Mouse (Mus musculus): ENCODE measurements at regions not wholly inside any gene's neighbourhood (a gene's known extent, or its start where the extent isn't known, plus 50 kb on each side); places are given as distances from the start of the nearest gene placed in this dataset.

- no peaks in the 10 kb centered on the region for H3K27me3 ChIP-seq
- no peak overlapping the region for H3K4me3 ChIP-seq
- no peak overlapping the region for H3K27ac ChIP-seq (replicated peaks)
- H3K9me3 ChIP-seq: no peaks in the 10 kb centered on the region
- H3K36me3 ChIP-seq: no peaks in the 10 kb centered on the region
- no peak overlapping the region for H3K9ac ChIP-seq (replicated peaks)
- H3K4me1 ChIP-seq: no peaks in the 10 kb centered on the region
- WGBS: 73% methylated on average over 5 of the region's 5 CpGs
- no peak for ATAC-seq (replicated peaks)
- no peak overlapping the region for H3K4me2 ChIP-seq (replicated peaks)
These were observed 222.7 kb upstream of the Pappa start for GRCm38 (mm10) chr4:64901091-64901845.

- Histone ChIP-seq H3K4me2 (replicated peaks) (no peak overlapping the region), H3K36me3 (no peaks in the 10 kb centered on the region), H3K9me3 (no peaks in the 10 kb centered on the region), H3K4me1 (no peaks in the 10 kb centered on the region), H3K27ac (replicated peaks) (no peak overlapping the region), H3K27me3 (no peaks in the 10 kb centered on the region), H3K4me3 (no peak overlapping the region), H3K9ac (replicated peaks) (no peak overlapping the region)
- no peak for ATAC-seq (replicated peaks)
These were observed 200.2 kb upstream of the Pappa start for GRCm38 (mm10) chr4:64923751-64924150.

GRCm38 (mm10) chr4:64928553-64928952, 195.4 kb upstream of the Pappa start:
- Histone ChIP-seq H3K9ac (replicated peaks) (no peak overlapping the region), H3K9me3 (no peaks in the 10 kb centered on the region), H3K4me2 (replicated peaks) (no peak overlapping the region), H3K27ac (replicated peaks) (no peak overlapping the region), H3K36me3 (no peaks in the 10 kb centered on the region), H3K27me3 (no peaks in the 10 kb centered on the region), H3K4me1 (no peaks in the 10 kb centered on the region), H3K4me3 (no peak overlapping the region)
- 58% methylated on average over 2 of the region's 2 CpGs for WGBS
- no peak for ATAC-seq (replicated peaks)

GRCm38 (mm10) chr4:64945547-64945946, 178.4 kb upstream of the Pappa start:
- no peak overlapping the region for H3K9ac ChIP-seq (replicated peaks)
- H3K36me3 ChIP-seq: no peaks in the 10 kb centered on the region
- ATAC-seq (replicated peaks): no peak
- H3K9me3 ChIP-seq: no peaks in the 10 kb centered on the region
- no peaks in the 10 kb centered on the region for H3K4me1 ChIP-seq
- no peak overlapping the region for H3K4me2 ChIP-seq (replicated peaks)
- H3K27ac ChIP-seq (replicated peaks): no peak overlapping the region
- H3K27me3 ChIP-seq: no peaks in the 10 kb centered on the region
- H3K4me3 ChIP-seq: no peak overlapping the region

GRCm38 (mm10) chr4:64952651-64953050, 171.3 kb upstream of the Pappa start:
- no peak for ATAC-seq (replicated peaks)
- no peak overlapping the region for H3K4me3 ChIP-seq

GRCm38 (mm10) chr4:64958843-64959242, 165.1 kb upstream of the Pappa start:
- no peaks in the 10 kb centered on the region for H3K27me3 ChIP-seq
- H3K9me3 ChIP-seq: no peaks in the 10 kb centered on the region
- H3K27ac ChIP-seq (replicated peaks): no peak overlapping the region
- H3K4me3 ChIP-seq: no peak overlapping the region
- H3K36me3 ChIP-seq: no peaks in the 10 kb centered on the region
- WGBS: 81% methylated on average over 4 of the region's 4 CpGs
- ATAC-seq (replicated peaks): no peak
- no peak overlapping the region for H3K4me2 ChIP-seq (replicated peaks)
- no peaks in the 10 kb centered on the region for H3K4me1 ChIP-seq
- no peak overlapping the region for H3K9ac ChIP-seq (replicated peaks)

More at GRCm38 (mm10) chr4:64952651-64953050, 171.3 kb upstream of the Pappa start:
- no peaks in the 10 kb centered on the region for H3K4me1 ChIP-seq
- H3K4me2 ChIP-seq (replicated peaks): no peak overlapping the region
- no peaks in the 10 kb centered on the region for H3K27me3 ChIP-seq
- no peak overlapping the region for H3K27ac ChIP-seq (replicated peaks)
- H3K9me3 ChIP-seq: no peaks in the 10 kb centered on the region
- no peak overlapping the region for H3K9ac ChIP-seq (replicated peaks)
- H3K36me3 ChIP-seq: no peaks in the 10 kb centered on the region

- ATAC-seq (replicated peaks): no peak
- H3K4me2 ChIP-seq (replicated peaks): no peak overlapping the region
- no peaks in the 10 kb centered on the region for H3K9me3 ChIP-seq
- H3K4me3 ChIP-seq: no peak overlapping the region
- H3K9ac ChIP-seq (replicated peaks): no peak overlapping the region
- no peaks in the 10 kb centered on the region for H3K36me3 ChIP-seq
- no peaks in the 10 kb centered on the region for H3K27me3 ChIP-seq
- no peak overlapping the region for H3K27ac ChIP-seq (replicated peaks)
- 73% methylated on average over 4 of the region's 4 CpGs for WGBS
- H3K4me1 ChIP-seq: no peaks in the 10 kb centered on the region
These were observed 162.2 kb upstream of the Pappa start for GRCm38 (mm10) chr4:64961796-64962195.
